Mouse (Mus musculus): Measurements from ENCODE around the gene Nono. TPM values are rescaled to one million over a fixed set of nuclear protein-coding genes. Genes with fewer than 3 reads are reported as not detected.

The Nono gene
- 10 to 100 TPM; 30.2 to 40.7 (median 37.7) TPM for total RNA-seq (2022)

GRCm38 (mm10) chrX:101429142-101429949 lies at the start of gene Nono:
TSS of gene Nono (plus strand) at chrX:101429318.
- DNase-seq (ENCODE audit: low spot score in 2 of 2) = peak; percentile 44 to 64

- DNase-seq (ENCODE audit: low spot score in 2 of 2) = no peak
These were observed 49.4 kb upstream of the Nono start for GRCm38 (mm10) chrX:101379744-101380143.

GRCm38 (mm10) chrX:101383455-101383854 lies 45.7 kb upstream of the Nono start:
- DNase-seq (ENCODE audit: low spot score in 2 of 2) = no peak

GRCm38 (mm10) chrX:101384439-101385137 lies 44.5 kb upstream of the Nono start:
- DNase-seq (ENCODE audit: low spot score in 2 of 2) = no peak

- DNase-seq (ENCODE audit: low spot score in 2 of 2) = no peak
These were observed 42.9 kb upstream of the Nono start for GRCm38 (mm10) chrX:101386222-101386621.

GRCm38 (mm10) chrX:101388866-101389537 lies 40.1 kb upstream of the Nono start:
- no peak for DNase-seq (ENCODE audit: low spot score in 2 of 2)

- no peak for DNase-seq (ENCODE audit: low spot score in 2 of 2)
These were observed 34.8 kb upstream of the Nono start for GRCm38 (mm10) chrX:101394341-101394740.

GRCm38 (mm10) chrX:101396459-101396858 lies 32.7 kb upstream of the Nono start:
- DNase-seq (ENCODE audit: low spot score in 2 of 2) = no peak

GRCm38 (mm10) chrX:101418946-101419724 lies 10.0 kb upstream of the Nono start:
- peak; percentile 8 to 25 for DNase-seq (ENCODE audit: low spot score in 2 of 2)

GRCm38 (mm10) chrX:101419725-101420699 lies 9.1 kb upstream of the Nono start:
- peak; percentile 63 to 79 for DNase-seq (ENCODE audit: low spot score in 2 of 2)

GRCm38 (mm10) chrX:101420700-101421095 lies 8.4 kb upstream of the Nono start, which contains the start of gene Zmym3:
TSS of gene Zmym3 (minus strand) at chrX:101420849.
- no peak for DNase-seq (ENCODE audit: low spot score in 2 of 2)

- no peak for DNase-seq (ENCODE audit: low spot score in 2 of 2)
These were observed 5.7 kb upstream of the Nono start for GRCm38 (mm10) chrX:101423462-101423861.

GRCm38 (mm10) chrX:101427774-101428173 lies 1.3 kb upstream of the Nono start:
- no peak for DNase-seq (ENCODE audit: low spot score in 2 of 2)

- no peak for DNase-seq (ENCODE audit: low spot score in 2 of 2)
These were observed 355 bp upstream of the Nono start for GRCm38 (mm10) chrX:101428785-101429141.

- DNase-seq (ENCODE audit: low spot score in 2 of 2) = no peak
These were observed 858 bp downstream of the Nono start for GRCm38 (mm10) chrX:101429976-101430375.

- peak in 1 of 2 experiments; percentile 26 for DNase-seq (ENCODE audit: low spot score in 2 of 2)
These were observed 19.9 kb downstream of the Nono start, which contains the start of gene Itgb1bp2 for GRCm38 (mm10) chrX:101448886-101449475. TSS of gene Itgb1bp2 (plus strand) at chrX:101449088.

GRCm38 (mm10) chrX:101451147-101451546 lies 22.0 kb downstream of the Nono start:
- no peak for DNase-seq (ENCODE audit: low spot score in 2 of 2)

GRCm38 (mm10) chrX:101451591-101451990 lies 22.5 kb downstream of the Nono start:
- DNase-seq (ENCODE audit: low spot score in 2 of 2) = no peak

GRCm38 (mm10) chrX:101472202-101472601 lies 43.1 kb downstream of the Nono start:
- no peak for DNase-seq (ENCODE audit: low spot score in 2 of 2)

Measured in gastrocnemius, adult 8-10 months (tissue).